Mouse (Mus musculus): ENCODE measurements around the gene Rcbtb1.
"Not testable (repeated sequence)": the region's sequence is repeated elsewhere in the genome, so short reads cannot be mapped to it uniquely, and the experiment has no call there.

GRCm38 (mm10) chr14:59274961-59275360 is 74.0 kb downstream of the Rcbtb1 start:
- not testable (repeated sequence) for TF ChIP-seq CTCF (IDR thresholded peaks at IDR 0.05; ENCODE audit: control insufficient read depth, insufficient read depth, insufficient replicate concordance, low read depth, low read length); POLR2A (IDR thresholded peaks at IDR 0.05; ENCODE audit: control insufficient read depth, low read depth, low read length)

Data from testis, adult 2 months (tissue).